Mouse (Mus musculus): ENCODE data around the gene Hnrnpd.
A peak's percentile ranks its signal among the peaks of the same experiment; 100 is the strongest.

Gene Hnrnpd

GRCm38 (mm10) chr5:99978699-99979442, at the start of gene Hnrnpd, which contains the start of gene 4930524J08Rik:
Gene Hnrnpd (minus strand): TSS chr5:99978938.
Gene 4930524J08Rik (plus strand): TSS chr5:99979061.
- peak; percentile 85 to 95 for DNase-seq (ENCODE audit: low spot score in 2 of 2)

GRCm38 (mm10) chr5:100024868-100025267, 46.1 kb upstream of the Hnrnpd start:
- no peak for DNase-seq (ENCODE audit: low spot score in 2 of 2)

- DNase-seq (ENCODE audit: low spot score in 2 of 2), result no peak
Observed at GRCm38 (mm10) chr5:100024403-100024802, 45.7 kb upstream of the Hnrnpd start.

DNA sequence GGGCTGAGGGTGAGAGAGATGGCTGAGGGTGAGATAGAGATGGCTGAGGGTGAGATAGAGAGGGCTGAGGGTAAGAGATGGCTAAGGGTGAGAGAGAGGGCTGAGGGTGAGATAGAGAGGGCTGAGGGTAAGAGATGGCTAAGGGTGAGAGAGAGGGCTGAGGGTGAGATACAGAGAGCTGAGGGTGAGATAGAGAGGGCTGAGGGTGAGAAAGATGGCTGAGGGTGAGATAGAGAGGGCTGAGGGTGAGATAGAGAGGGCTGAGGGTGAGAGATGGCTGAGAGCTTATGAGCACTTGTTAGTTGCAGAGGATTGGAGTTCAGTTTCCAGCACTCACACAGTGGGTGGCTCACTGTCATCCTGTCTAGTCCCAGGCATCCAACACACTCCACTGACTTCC, 41.4 kb upstream of the Hnrnpd start:
- no peak for DNase-seq (ENCODE audit: low spot score in 2 of 2)

GRCm38 (mm10) chr5:100012599-100012998, 33.9 kb upstream of the Hnrnpd start:
- no peak for DNase-seq (ENCODE audit: low spot score in 2 of 2)

GRCm38 (mm10) chr5:100008485-100008884, 29.7 kb upstream of the Hnrnpd start:
- no peak for DNase-seq (ENCODE audit: low spot score in 2 of 2)

DNA sequence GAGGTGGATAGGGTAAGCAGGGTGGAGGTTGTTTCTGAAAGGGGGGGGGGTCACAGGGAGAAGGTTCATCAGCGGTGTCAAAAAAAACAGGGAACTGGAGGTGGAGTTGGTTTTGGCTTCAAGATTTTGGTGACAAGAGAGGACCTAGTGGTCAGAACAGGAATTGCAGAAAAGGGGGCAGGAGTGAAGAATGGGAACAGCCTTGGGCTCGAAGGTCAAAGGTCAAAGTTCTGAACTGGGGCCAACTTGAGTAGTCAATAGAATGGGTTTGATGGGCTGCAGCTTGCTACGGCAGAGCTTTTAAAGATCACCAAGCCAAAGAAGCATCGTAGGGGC, 28.3 kb upstream of the Hnrnpd start:
- no peak for DNase-seq (ENCODE audit: low spot score in 2 of 2)

DNA sequence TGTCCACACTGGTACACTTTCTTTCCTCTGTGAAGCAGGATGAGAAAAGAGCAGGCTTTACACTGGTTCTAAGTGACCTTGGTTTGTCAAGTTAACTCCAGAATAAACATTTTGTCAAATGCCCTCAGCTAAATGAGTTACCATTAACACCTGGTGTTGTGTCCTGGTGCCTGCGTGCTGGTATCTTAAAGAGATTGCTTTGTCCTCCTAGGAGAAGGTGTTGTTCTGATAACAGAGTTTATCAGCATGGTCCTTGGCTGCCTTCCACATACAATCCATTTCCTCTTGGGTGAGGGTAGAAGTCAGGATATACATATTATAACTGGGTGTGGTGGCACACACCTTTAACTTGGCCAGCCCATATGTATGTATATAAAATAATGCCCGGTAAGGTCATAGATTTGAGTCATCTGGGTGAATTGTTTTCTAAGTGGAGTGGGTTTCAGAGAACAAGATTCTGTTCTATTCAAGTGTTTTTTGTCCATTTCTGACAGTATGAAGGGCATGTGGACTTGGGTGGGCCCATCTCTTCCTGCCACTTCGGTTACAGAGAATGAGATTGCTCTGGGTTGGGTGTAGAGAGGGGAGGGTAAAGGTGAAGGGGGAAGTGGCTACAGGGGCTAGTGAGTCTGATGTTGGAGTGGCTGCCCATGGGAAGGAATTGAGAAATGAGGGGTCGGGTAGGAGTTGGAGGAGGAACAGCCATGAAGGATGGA, 27.7 kb upstream of the Hnrnpd start:
- DNase-seq (ENCODE audit: low spot score in 2 of 2), result no peak

DNA sequence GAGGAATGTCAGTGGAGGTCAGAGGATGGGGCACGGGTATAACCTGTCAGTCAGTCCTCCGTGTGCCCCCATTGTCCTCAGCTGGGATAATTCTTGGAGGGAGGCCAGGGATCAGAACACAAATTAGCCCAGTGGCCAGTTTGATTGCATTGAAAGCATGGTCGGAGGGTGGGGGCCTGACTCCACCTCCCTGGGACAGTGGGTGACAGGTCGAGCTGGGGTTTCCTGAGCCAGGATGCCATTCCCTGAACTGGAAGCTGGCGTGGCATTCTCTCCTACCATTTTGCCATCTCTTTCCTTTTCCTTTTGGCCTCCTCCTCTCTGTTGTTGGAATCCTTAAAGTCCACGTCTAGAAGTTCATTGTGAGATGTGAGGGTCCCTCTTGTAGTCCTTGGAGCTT, 27.2 kb upstream of the Hnrnpd start:
- DNase-seq (ENCODE audit: low spot score in 2 of 2), result no peak

- peak in 1 of 2 experiments; percentile 9 for DNase-seq (ENCODE audit: low spot score in 2 of 2)
Observed at GRCm38 (mm10) chr5:100005431-100005830, 26.7 kb upstream of the Hnrnpd start.

DNA sequence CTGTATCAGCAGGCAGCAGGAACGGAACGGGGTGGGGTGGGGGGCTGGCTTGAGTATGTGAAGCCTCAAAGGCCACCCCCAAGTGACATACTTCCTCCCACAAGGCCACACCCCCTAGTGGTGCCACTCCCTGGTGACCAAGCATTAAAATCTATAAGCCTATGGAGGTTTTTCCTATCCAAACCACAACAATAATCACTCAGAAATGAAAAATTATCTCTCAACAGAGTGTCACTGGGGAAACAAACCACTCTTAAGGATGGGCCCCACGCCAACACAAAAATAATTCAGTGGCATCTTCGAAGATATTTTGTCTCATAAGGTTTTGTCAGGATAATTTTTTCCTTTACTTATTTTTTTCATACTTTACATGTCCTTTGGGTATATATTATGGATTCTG, 25.2 kb upstream of the Hnrnpd start:
- DNase-seq (ENCODE audit: low spot score in 2 of 2), result no peak

- DNase-seq (ENCODE audit: low spot score in 2 of 2), result no peak
Observed at GRCm38 (mm10) chr5:100000500-100000899, 21.8 kb upstream of the Hnrnpd start.

- DNase-seq (ENCODE audit: low spot score in 2 of 2), result no peak
Observed at GRCm38 (mm10) chr5:100000048-100000447, 21.3 kb upstream of the Hnrnpd start.

DNA sequence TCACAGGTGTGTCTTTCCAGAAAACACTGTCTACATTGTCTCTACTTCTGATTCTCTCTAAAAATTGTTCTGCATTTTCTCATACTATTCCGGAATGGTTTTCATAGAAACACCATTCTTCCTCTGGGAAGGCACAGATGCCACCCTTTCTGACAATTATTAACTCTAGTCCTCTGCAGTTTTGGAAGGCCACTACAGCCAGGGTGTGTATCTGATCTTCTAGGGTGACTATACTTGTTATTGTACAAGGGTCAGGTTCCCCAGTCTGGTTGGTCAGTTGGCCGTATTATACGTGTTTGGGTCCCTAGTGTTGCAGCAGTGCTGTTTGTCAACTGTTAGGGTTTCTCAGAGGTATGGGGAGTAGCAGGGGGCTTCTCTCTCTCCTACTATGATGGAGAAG, 15.9 kb upstream of the Hnrnpd start:
- DNase-seq (ENCODE audit: low spot score in 2 of 2), result no peak

DNA sequence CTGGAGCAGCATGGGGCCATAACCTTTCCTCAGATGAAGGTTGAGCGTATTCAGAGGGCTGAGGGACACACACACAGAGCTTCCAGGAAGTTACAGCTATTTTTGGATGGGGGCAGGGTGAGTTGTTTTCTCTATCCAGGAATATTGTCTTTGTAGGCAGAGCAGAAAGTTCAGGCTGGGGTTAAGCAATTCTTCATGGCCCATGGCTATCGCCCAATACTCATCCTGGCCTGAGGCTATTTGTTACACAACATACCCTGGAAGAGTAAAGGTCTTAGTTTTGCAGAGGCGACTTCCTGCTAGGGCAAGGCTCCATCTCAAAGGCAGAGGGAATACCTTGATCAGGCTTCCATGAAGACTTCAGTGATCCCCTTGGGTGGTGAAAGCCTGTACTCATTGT, 15.4 kb upstream of the Hnrnpd start:
- peak in 1 of 2 experiments; percentile 30 for DNase-seq (ENCODE audit: low spot score in 2 of 2)

DNA sequence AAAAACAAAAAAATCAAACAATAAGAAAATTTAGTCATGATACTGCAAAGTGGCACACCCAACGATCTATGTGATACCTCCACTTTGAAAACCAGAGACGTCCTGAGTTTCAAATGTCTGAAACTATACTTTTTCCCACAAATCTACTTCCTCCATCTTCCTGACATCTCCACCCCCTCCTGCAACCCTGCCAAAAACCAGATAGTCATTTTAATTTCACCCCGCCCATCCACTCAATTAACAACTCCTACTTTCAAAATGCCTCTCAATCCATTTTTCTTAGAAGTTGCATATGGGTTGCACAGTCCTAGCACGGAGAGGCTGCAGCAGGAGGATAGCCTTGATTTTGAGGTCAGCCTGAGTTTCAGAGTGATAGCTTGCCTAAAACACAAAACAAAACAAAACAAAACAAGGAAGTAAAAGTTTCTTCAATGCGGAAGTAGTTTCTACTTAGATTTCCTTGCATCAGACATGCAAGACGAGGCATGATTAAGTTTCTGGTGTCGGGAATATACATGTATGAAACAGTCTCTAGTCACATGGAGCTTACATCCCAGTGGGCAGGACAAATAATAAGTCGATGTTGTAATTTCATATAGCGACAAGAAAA, 4.8 kb upstream of the Hnrnpd start:
- no peak for DNase-seq (ENCODE audit: low spot score in 2 of 2)

DNA sequence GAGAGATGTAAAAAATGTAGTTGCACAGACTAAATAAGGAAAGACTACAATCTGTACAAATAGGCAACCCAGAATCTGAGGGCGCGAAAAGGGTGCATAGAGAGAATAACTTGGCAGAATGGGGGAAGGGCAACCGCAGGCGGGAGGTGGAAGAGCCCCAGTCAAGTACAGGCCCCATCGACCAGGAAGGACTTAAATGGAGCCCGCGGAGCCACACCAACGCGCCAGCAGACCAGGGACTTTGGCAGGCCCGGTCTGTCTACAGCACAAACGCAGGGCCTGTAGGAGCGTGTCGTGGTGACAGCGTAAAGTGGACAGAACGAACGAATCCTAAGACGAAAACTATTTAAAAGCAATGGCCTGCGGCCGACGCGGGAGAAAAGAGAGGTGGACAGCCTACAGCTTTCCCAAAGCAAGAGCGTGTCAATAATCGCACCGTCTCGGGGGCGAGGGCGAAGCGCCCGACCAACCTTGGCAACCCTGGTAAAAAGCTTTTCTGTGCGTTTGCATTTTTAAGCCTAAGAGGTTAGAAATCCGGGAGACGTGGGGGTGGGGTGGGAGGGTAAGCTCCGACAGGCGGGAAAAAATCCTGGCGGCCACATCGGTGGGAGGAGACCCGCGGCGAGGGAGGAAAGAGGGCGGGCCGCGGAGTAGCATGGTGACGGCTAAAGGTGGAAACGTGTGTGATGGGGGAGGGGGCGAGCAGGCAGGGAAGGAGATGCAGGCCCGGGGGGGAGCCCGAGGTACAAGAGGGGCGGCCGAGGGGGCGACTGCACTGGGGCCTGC, 1.0 kb downstream of the Hnrnpd start:
- peak; percentile 68 to 83 for DNase-seq (ENCODE audit: low spot score in 2 of 2)

DNA sequence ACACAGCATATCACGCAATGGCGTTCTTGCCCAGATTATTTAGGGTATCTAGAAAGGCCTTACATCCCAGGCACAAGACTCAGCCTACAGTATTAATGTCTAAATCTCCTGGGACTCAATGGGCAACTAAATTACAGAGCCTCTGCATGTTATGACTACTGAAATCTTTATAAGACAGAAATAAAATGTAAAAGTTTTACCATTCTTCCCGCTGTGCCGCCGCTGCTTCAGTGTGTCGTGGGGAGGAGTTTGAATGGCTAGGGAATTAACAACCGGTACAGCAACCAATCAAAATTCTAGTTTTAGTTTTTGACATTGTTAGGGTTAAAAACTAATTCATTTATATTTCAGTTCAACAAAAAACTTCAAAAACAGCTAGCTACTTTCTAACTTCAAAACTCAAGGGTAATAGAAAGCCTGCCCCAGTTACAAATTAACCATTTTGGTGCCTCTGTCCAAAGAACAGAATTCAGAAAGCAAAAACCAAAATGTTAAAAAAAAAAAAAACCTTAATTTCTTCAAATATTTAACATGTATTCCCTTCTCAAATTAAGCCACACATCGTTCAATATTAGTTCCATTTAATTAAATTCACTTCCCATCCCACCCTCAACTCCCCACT, 2.3 kb downstream of the Hnrnpd start:
- DNase-seq (ENCODE audit: low spot score in 2 of 2), result no peak

DNA sequence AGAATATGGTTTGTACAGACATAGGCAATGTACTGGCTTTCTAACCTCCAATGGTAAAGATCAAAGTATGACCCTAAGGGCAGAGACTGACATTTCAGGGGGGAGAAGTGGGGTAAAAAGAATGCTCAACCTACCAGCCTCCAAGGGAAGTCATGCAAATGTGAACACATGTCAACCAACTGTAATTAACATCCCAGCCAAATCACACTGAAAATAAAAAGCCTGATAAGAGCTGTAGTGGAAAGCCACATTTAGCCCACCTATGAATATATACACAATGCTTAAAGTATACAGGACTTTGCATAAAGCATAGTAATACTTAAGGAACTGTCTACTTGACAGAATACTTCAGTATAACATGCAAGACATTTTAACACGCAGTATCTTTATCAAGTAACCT, 3.0 kb downstream of the Hnrnpd start:
- DNase-seq (ENCODE audit: low spot score in 2 of 2), result no peak

- no peak for DNase-seq (ENCODE audit: low spot score in 2 of 2)
Observed at GRCm38 (mm10) chr5:99975061-99975460, 3.7 kb downstream of the Hnrnpd start.

- DNase-seq (ENCODE audit: low spot score in 2 of 2), result no peak
Observed at GRCm38 (mm10) chr5:99973941-99974340, 4.8 kb downstream of the Hnrnpd start.

DNA sequence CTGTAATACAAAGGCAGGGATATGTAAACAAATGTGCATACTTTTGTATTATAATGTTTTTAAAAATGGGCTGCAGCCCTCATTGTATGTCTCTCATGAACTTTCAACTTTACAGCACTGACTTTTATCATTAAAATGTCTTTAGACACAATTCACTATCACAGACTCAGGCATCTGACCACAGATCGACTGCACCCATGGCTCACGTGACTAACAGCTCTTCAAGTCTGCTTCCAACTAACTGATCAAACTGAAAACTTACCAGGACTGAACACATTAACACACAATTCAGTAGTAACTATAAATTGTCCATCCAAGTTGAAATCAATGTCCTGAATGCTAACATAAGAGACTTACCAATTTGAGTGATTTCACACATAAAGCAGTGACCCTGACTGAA, 18.8 kb downstream of the Hnrnpd start:
- DNase-seq (ENCODE audit: low spot score in 2 of 2), result no peak
